Mouse (Mus musculus) G1E (cell line): ENCODE results near the gene Hes1. TPM values are rescaled to one million over a fixed set of nuclear protein-coding genes. Genes with fewer than 3 reads are reported as not detected.

ENCODE experiments used
- ATAC-seq: 2 replicates; pipeline ENCODE4 v1.8.0; 2016; ENCODE audit warnings: mild to moderate bottlenecking; ENCODE audit not compliant: insufficient number of reproducible peaks, poor library complexity, low FRiP score, severe bottlenecking; ENCODE audit errors: extremely low read depth
- DNase-seq: peaks from one replicate; pipeline ENCODE4 v3.0.0; 2012; ENCODE audit warnings: low spot score
- H3K27me3 ChIP-seq: 2 replicates; pipeline ENCODE4 v1.6.1; 2012; ENCODE audit warnings: mild to moderate bottlenecking, low read length, inconsistent platforms; ENCODE audit not compliant: insufficient read depth
- H3K36me3 ChIP-seq: replicated peaks from 2 replicates; pipeline ENCODE3; 2012; ENCODE audit warnings: mild to moderate bottlenecking, inconsistent platforms
- H3K4me1 ChIP-seq: 2 replicates; pipeline ENCODE4 v1.6.1; 2012; ENCODE audit warnings: low read depth, low read length, inconsistent platforms, mixed read lengths; ENCODE audit not compliant: insufficient read depth
- H3K4me3 ChIP-seq: 2 replicates; pipeline ENCODE4 v1.5.1; 2012; ENCODE audit warnings: low read depth, mild to moderate bottlenecking, inconsistent platforms, low read length, moderate library complexity, mixed read lengths
- H3K9me3 ChIP-seq: replicated peaks from 2 replicates; pipeline ENCODE4 v1.6.1; 2012; ENCODE audit warnings: inconsistent platforms
- CTCF ChIP-seq: IDR thresholded peaks from 2 replicates; pipeline ENCODE4 v1.5.1; 2012; ENCODE audit warnings: low read depth, low read length, inconsistent platforms, mixed read lengths
- GATA1 ChIP-seq: IDR thresholded peaks from 2 replicates; pipeline ENCODE4 v1.6.1; 2012; ENCODE audit warnings: borderline replicate concordance, low read length, inconsistent platforms, mixed read lengths
- GATA2 ChIP-seq: IDR thresholded peaks from 2 replicates; pipeline ENCODE4 v1.6.1; 2012; ENCODE audit warnings: low read depth, low read length, inconsistent platforms, borderline replicate concordance
- POLR2AphosphoS5 ChIP-seq: IDR thresholded peaks from 2 replicates; pipeline ENCODE4 v1.6.1; 2012; ENCODE audit warnings: low read depth, low read length, inconsistent platforms; ENCODE audit not compliant: insufficient replicate concordance
- TAL1 ChIP-seq: conservative IDR thresholded peaks from 2 replicates; pipeline ENCODE4 v1.6.1; 2012; ENCODE audit warnings: low read depth, low read length, inconsistent platforms, mixed read lengths
- polyA plus RNA-seq: library from polyadenylated mRNA; stranded (reverse); fragments of >175 nt; gene quantifications from 2 replicates; pipeline ENCODE4 v1.2.3, GENCODE M21; 2012
- total RNA-seq, 2 experiments: library from RNA; stranded (forward) in 1 of 2; stranded (reverse) in 1 of 2; fragments of 200-1000 nt in 1 of 2; fragments of >200 nt in 1 of 2; fragmentation: Nextera tagmentation in 1 of 2; gene quantifications; 2 replicates each; pipeline ENCODE4 v1.2.3; 2014 to 2017

Gene Hes1
- total and polyA plus RNA-seq, 3 experiments: 56.9 to 80.7 (median 58.2) TPM

GRCm38 (mm10) chr16:30081980-30082379, 17.8 kb downstream of the Hes1 start:
- TF ChIP-seq TAL1: no peak
- no peak for TF ChIP-seq POLR2AphosphoS5
- TF ChIP-seq GATA2: no peak
- TF ChIP-seq GATA1: no peak
- TF ChIP-seq CTCF: no peak
- Histone ChIP-seq H3K4me3 (no peak overlapping the region), H3K9me3 (peaks cover 3% of the 10 kb centered on the region; the same call in 1 of the 2 replicates), H3K4me1 (peaks cover 30% of the 10 kb centered on the region), H3K36me3 (no peaks in the 10 kb centered on the region), H3K27me3 (peaks cover 31% of the 10 kb centered on the region)
- DNase-seq (no peak), ATAC-seq (no peak)

GRCm38 (mm10) chr16:30082965-30083364, 18.8 kb downstream of the Hes1 start:
- Histone ChIP-seq H3K9me3 (peaks cover under 1% of the 10 kb centered on the region; the same call in 1 of the 2 replicates), H3K4me1 (peaks cover 30% of the 10 kb centered on the region), H3K27me3 (peaks cover 28% of the 10 kb centered on the region), H3K4me3 (no peak overlapping the region), H3K36me3 (no peaks in the 10 kb centered on the region)
- TF ChIP-seq GATA2 (no peak), TAL1 (no peak), CTCF (no peak), GATA1 (no peak), POLR2AphosphoS5 (no peak)
- no peak for DNase-seq
- ATAC-seq: no peak

DNA sequence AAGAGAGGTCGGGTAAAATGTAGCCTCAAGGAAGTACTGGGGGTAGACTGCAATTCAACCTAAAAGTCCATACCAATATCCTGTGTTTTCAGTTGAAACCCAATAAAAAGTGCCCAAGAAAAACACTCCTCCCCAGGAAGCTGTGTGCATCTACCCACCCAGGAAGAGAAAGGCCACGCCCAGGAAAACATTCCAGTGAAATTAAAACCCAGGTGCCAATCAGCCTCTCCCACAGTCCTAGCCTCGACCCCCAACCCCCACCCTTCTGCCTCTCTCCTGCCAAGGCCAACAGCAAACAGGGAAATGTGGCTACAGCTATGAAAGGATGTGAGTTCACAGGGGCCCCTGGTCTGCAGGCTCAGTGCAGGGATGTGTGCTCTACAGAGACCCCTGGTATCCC, 19.4 kb downstream of the Hes1 start:
- Histone ChIP-seq H3K36me3 (no peaks in the 10 kb centered on the region), H3K27me3 (peaks cover 25% of the 10 kb centered on the region), H3K4me1 (peaks cover 30% of the 10 kb centered on the region), H3K9me3 (no peaks in the 10 kb centered on the region), H3K4me3 (no peak overlapping the region)
- DNase-seq (no peak), ATAC-seq (no peak)
- TF ChIP-seq POLR2AphosphoS5 (no peak), GATA1 (no peak), GATA2 (no peak), TAL1 (no peak), CTCF (no peak)

GRCm38 (mm10) chr16:30088646-30089045, 24.5 kb downstream of the Hes1 start:
- no peaks in the 10 kb centered on the region for H3K36me3 ChIP-seq
- no peak overlapping the region for H3K4me3 ChIP-seq
- ATAC-seq (no peak), DNase-seq (no peak)
- no peaks in the 10 kb centered on the region for H3K9me3 ChIP-seq
- no peak for TF ChIP-seq CTCF
- no peak for TF ChIP-seq TAL1
- peaks cover 18% of the 10 kb centered on the region for H3K4me1 ChIP-seq
- peaks cover 40% of the 10 kb centered on the region for H3K27me3 ChIP-seq

GRCm38 (mm10) chr16:30090200-30090865, 26.1 kb downstream of the Hes1 start:
- TF ChIP-seq CTCF (no peak), TAL1 (no peak), GATA1 (no peak), GATA2 (no peak), POLR2AphosphoS5 (no peak)
- H3K36me3 ChIP-seq: no peaks in the 10 kb centered on the region
- H3K27me3 ChIP-seq: peaks cover 40% of the 10 kb centered on the region
- peaks cover 21% of the 10 kb centered on the region for H3K4me1 ChIP-seq
- no peak for DNase-seq
- no peaks in the 10 kb centered on the region for H3K9me3 ChIP-seq
- H3K4me3 ChIP-seq: no peak overlapping the region
- no peak for ATAC-seq

- Histone ChIP-seq H3K4me1 (peaks cover 13% of the 10 kb centered on the region; the same call in 1 of the 2 replicates), H3K9me3 (no peaks in the 10 kb centered on the region), H3K27me3 (peaks cover 61% of the 10 kb centered on the region), H3K4me3 (no peak overlapping the region), H3K36me3 (no peaks in the 10 kb centered on the region)
- TF ChIP-seq TAL1 (no peak), CTCF (no peak), GATA1 (no peak), POLR2AphosphoS5 (no peak), GATA2 (no peak)
- DNase-seq (no peak), ATAC-seq (no peak)
Measured at GRCm38 (mm10) chr16:30096050-30096449, 31.9 kb downstream of the Hes1 start.

DNA sequence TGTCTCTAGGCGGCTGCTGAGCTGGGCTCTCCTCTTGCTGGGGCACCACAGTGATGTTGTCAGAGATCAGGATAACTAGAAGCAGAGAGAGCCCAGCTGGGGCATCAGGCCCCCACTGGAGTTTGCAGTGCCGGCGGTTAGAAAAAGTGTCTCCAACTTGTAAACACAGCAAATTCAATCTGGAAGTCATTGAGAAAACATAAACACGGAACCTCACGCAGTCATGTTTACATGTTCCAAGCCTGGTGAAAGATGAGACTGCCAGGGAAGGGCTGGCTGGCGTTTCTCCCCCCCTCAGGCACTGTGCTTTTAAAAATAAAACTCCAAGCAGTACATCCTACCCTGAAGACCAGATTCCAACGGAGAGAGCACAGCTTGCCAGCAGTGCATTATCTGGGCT, 32.3 kb downstream of the Hes1 start:
- Histone ChIP-seq H3K9me3 (no peaks in the 10 kb centered on the region), H3K27me3 (peaks cover 61% of the 10 kb centered on the region), H3K4me1 (peaks cover 14% of the 10 kb centered on the region; the same call in 1 of the 2 replicates), H3K36me3 (no peaks in the 10 kb centered on the region), H3K4me3 (no peak overlapping the region)
- TF ChIP-seq POLR2AphosphoS5 (no peak), TAL1 (no peak), CTCF (no peak), GATA2 (no peak), GATA1 (no peak)
- ATAC-seq (no peak), DNase-seq (no peak)
